Mouse (Mus musculus) cortical plate, adult 2 months (tissue): ENCODE results near the gene Araf.

Source experiments
- CTCF ChIP-seq: fragments of 200-500 bp; IDR thresholded peaks from 2 replicates; pipeline ENCODE4 v1.5.1; 2011; ENCODE audit warnings: mild to moderate bottlenecking, control low read depth, low read length; ENCODE audit not compliant: insufficient read depth; ENCODE audit errors: extremely low read depth
- POLR2A ChIP-seq: fragments of 200-500 bp; IDR thresholded peaks from 2 replicates; pipeline ENCODE4 v1.6.1; 2011; ENCODE audit warnings: mild to moderate bottlenecking, low read length, control low read depth; ENCODE audit not compliant: insufficient read depth; ENCODE audit errors: extremely low read depth

- no peak for TF ChIP-seq CTCF
- TF ChIP-seq POLR2A: no peak
Measured at GRCm38 (mm10) chrX:20863161-20864101, 65.8 kb downstream of the Araf start.
